Mouse (Mus musculus): Measurements from ENCODE around the gene Nr1d1.

GRCm38 (mm10) chr11:98808417-98808816, 33.3 kb upstream of the Nr1d1 start:
- TF ChIP-seq CTCF (IDR thresholded peaks at IDR 0.05; ENCODE audit: low read depth) (no peak), EP300 (IDR thresholded peaks at IDR 0.05; ENCODE audit: low read depth) (no peak)

All from heart, postnatal 0 days (tissue).